Mouse (Mus musculus): ENCODE results near the gene AA986860. TPM values are rescaled to one million over a fixed set of nuclear protein-coding genes. Genes with fewer than 3 reads are reported as not detected.

AA986860 gene
- 3.5 and 8.6 TPM in 2 replicates for total RNA-seq (2014; fragmentation: Nextera tagmentation)
- 1.1 and 1.2 TPM in 2 replicates for total RNA-seq (2017)
- 1.1 and 1.2 TPM in 2 replicates for polyA plus RNA-seq (2012)

- no peak for TF ChIP-seq GATA1 (IDR thresholded peaks at IDR 0.05; ENCODE audit: borderline replicate concordance, low read length)
- TF ChIP-seq POLR2AphosphoS5 (IDR thresholded peaks at IDR 0.05; ENCODE audit: insufficient replicate concordance, low read depth, low read length) = no peak
- TF ChIP-seq CTCF (IDR thresholded peaks at IDR 0.05; ENCODE audit: low read depth, low read length) = no peak
- TF ChIP-seq GATA2 (IDR thresholded peaks at IDR 0.05; ENCODE audit: borderline replicate concordance, low read depth, low read length) = no peak
- TF ChIP-seq TAL1 (conservative IDR thresholded peaks at IDR 0.05; ENCODE audit: low read depth, low read length) = no peak
- H3K4me3 ChIP-seq (ENCODE audit: low read depth, low read length) = peak within 1 kb of the TSS; percentile 56; the same call in 1 of the 2 replicates
- ATAC-seq (ENCODE audit: extremely low read depth, insufficient number of reproducible peaks, low FRiP score, poor library complexity, severe bottlenecking) = peak; percentile 93
- H3K27me3 ChIP-seq (ENCODE audit: insufficient read depth, low read length) = no peaks in the 10 kb centered on the region
- peak; percentile 91 for DNase-seq (ENCODE audit: low spot score)
- no peaks in the 10 kb centered on the region for H3K9me3 ChIP-seq (replicated peaks)
- H3K36me3 ChIP-seq (replicated peaks) = peaks cover 10% of the 10 kb centered on the region
- peaks cover 48% of the 10 kb centered on the region for H3K4me1 ChIP-seq (ENCODE audit: insufficient read depth, low read depth, low read length)
These were observed at the start of gene AA986860 for GRCm38 (mm10) chr1:130731741-130732337. Gene AA986860, plus strand, starts transcription at chr1:130731976.

GRCm38 (mm10) chr1:130683905-130684304, 47.9 kb upstream of the AA986860 start:
- no peaks in the 10 kb centered on the region for H3K9me3 ChIP-seq (replicated peaks)
- H3K36me3 ChIP-seq (replicated peaks) = no peaks in the 10 kb centered on the region
- no peak overlapping the region for H3K4me3 ChIP-seq (ENCODE audit: low read depth, low read length)
- peaks cover 20% of the 10 kb centered on the region for H3K27me3 ChIP-seq (ENCODE audit: insufficient read depth, low read length)
- H3K4me1 ChIP-seq (ENCODE audit: insufficient read depth, low read depth, low read length) = peaks cover 4% of the 10 kb centered on the region; the same call in 1 of the 2 replicates
- ATAC-seq (ENCODE audit: extremely low read depth, insufficient number of reproducible peaks, low FRiP score, poor library complexity, severe bottlenecking) (no peak), DNase-seq (ENCODE audit: low spot score) (no peak)
- TF ChIP-seq POLR2AphosphoS5 (IDR thresholded peaks at IDR 0.05; ENCODE audit: insufficient replicate concordance, low read depth, low read length) (no peak), TAL1 (conservative IDR thresholded peaks at IDR 0.05; ENCODE audit: low read depth, low read length) (no peak), GATA1 (IDR thresholded peaks at IDR 0.05; ENCODE audit: borderline replicate concordance, low read length) (no peak), CTCF (IDR thresholded peaks at IDR 0.05; ENCODE audit: low read depth, low read length) (no peak), GATA2 (IDR thresholded peaks at IDR 0.05; ENCODE audit: borderline replicate concordance, low read depth, low read length) (no peak)

- ATAC-seq (ENCODE audit: extremely low read depth, insufficient number of reproducible peaks, low FRiP score, poor library complexity, severe bottlenecking) (no peak), DNase-seq (ENCODE audit: low spot score) (no peak)
- TF ChIP-seq GATA1 (IDR thresholded peaks at IDR 0.05; ENCODE audit: borderline replicate concordance, low read length) (no peak), GATA2 (IDR thresholded peaks at IDR 0.05; ENCODE audit: borderline replicate concordance, low read depth, low read length) (no peak), TAL1 (conservative IDR thresholded peaks at IDR 0.05; ENCODE audit: low read depth, low read length) (no peak), POLR2AphosphoS5 (IDR thresholded peaks at IDR 0.05; ENCODE audit: insufficient replicate concordance, low read depth, low read length) (no peak)
- peaks cover 88% of the 10 kb centered on the region for H3K36me3 ChIP-seq (replicated peaks)
- no peak overlapping the region for H3K4me3 ChIP-seq (ENCODE audit: low read depth, low read length)
- no peaks in the 10 kb centered on the region for H3K27me3 ChIP-seq (ENCODE audit: insufficient read depth, low read length)
- H3K9me3 ChIP-seq (replicated peaks) = no peaks in the 10 kb centered on the region
- no peaks in the 10 kb centered on the region for H3K4me1 ChIP-seq (ENCODE audit: insufficient read depth, low read depth, low read length)
These were observed 33.2 kb upstream of the AA986860 start for GRCm38 (mm10) chr1:130698601-130699000.

- TF ChIP-seq GATA1 (IDR thresholded peaks at IDR 0.05; ENCODE audit: borderline replicate concordance, low read length) (no peak), GATA2 (IDR thresholded peaks at IDR 0.05; ENCODE audit: borderline replicate concordance, low read depth, low read length) (no peak), CTCF (IDR thresholded peaks at IDR 0.05; ENCODE audit: low read depth, low read length) (no peak), POLR2AphosphoS5 (IDR thresholded peaks at IDR 0.05; ENCODE audit: insufficient replicate concordance, low read depth, low read length) (no peak), TAL1 (conservative IDR thresholded peaks at IDR 0.05; ENCODE audit: low read depth, low read length) (no peak)
- Histone ChIP-seq H3K9me3 (replicated peaks) (no peaks in the 10 kb centered on the region), H3K4me3 (ENCODE audit: low read depth, low read length) (no peak overlapping the region), H3K36me3 (replicated peaks) (peaks cover 94% of the 10 kb centered on the region), H3K27me3 (ENCODE audit: insufficient read depth, low read length) (no peaks in the 10 kb centered on the region), H3K4me1 (ENCODE audit: insufficient read depth, low read depth, low read length) (no peaks in the 10 kb centered on the region)
- DNase-seq (ENCODE audit: low spot score) = no peak
- ATAC-seq (ENCODE audit: extremely low read depth, insufficient number of reproducible peaks, low FRiP score, poor library complexity, severe bottlenecking) = no peak
These were observed 31.7 kb upstream of the AA986860 start for GRCm38 (mm10) chr1:130699937-130700633.

GRCm38 (mm10) chr1:130701976-130702375, 29.8 kb upstream of the AA986860 start:
- Histone ChIP-seq H3K4me3 (ENCODE audit: low read depth, low read length) (no peak overlapping the region), H3K36me3 (replicated peaks) (peaks cover 96% of the 10 kb centered on the region), H3K4me1 (ENCODE audit: insufficient read depth, low read depth, low read length) (no peaks in the 10 kb centered on the region), H3K27me3 (ENCODE audit: insufficient read depth, low read length) (no peaks in the 10 kb centered on the region), H3K9me3 (replicated peaks) (no peaks in the 10 kb centered on the region)
- ATAC-seq (ENCODE audit: extremely low read depth, insufficient number of reproducible peaks, low FRiP score, poor library complexity, severe bottlenecking) = no peak
- DNase-seq (ENCODE audit: low spot score) = no peak
- TF ChIP-seq TAL1 (conservative IDR thresholded peaks at IDR 0.05; ENCODE audit: low read depth, low read length) (no peak), GATA2 (IDR thresholded peaks at IDR 0.05; ENCODE audit: borderline replicate concordance, low read depth, low read length) (no peak), POLR2AphosphoS5 (IDR thresholded peaks at IDR 0.05; ENCODE audit: insufficient replicate concordance, low read depth, low read length) (no peak), GATA1 (IDR thresholded peaks at IDR 0.05; ENCODE audit: borderline replicate concordance, low read length) (no peak), CTCF (IDR thresholded peaks at IDR 0.05; ENCODE audit: low read depth, low read length) (no peak)

GRCm38 (mm10) chr1:130703613-130704012, 28.2 kb upstream of the AA986860 start:
- peaks cover 96% of the 10 kb centered on the region for H3K36me3 ChIP-seq (replicated peaks)
- H3K9me3 ChIP-seq (replicated peaks) = no peaks in the 10 kb centered on the region
- DNase-seq (ENCODE audit: low spot score) = no peak
- no peaks in the 10 kb centered on the region for H3K4me1 ChIP-seq (ENCODE audit: insufficient read depth, low read depth, low read length)
- ATAC-seq (ENCODE audit: extremely low read depth, insufficient number of reproducible peaks, low FRiP score, poor library complexity, severe bottlenecking) = no peak
- no peak overlapping the region for H3K4me3 ChIP-seq (ENCODE audit: low read depth, low read length)
- no peaks in the 10 kb centered on the region for H3K27me3 ChIP-seq (ENCODE audit: insufficient read depth, low read length)
- TF ChIP-seq GATA2 (IDR thresholded peaks at IDR 0.05; ENCODE audit: borderline replicate concordance, low read depth, low read length) (no peak), CTCF (IDR thresholded peaks at IDR 0.05; ENCODE audit: low read depth, low read length) (no peak), GATA1 (IDR thresholded peaks at IDR 0.05; ENCODE audit: borderline replicate concordance, low read length) (no peak), TAL1 (conservative IDR thresholded peaks at IDR 0.05; ENCODE audit: low read depth, low read length) (no peak), POLR2AphosphoS5 (IDR thresholded peaks at IDR 0.05; ENCODE audit: insufficient replicate concordance, low read depth, low read length) (no peak)
